Mouse (Mus musculus) mouse embryonic stem cell (cell line): ENCODE data around the gene Phldb2.

ENCODE experiments used
- in situ Hi-C, 2 experiments: fragments of 300-500 bp; cut with MboI; formaldehyde crosslinking; loops; 1 replicate in 1 of 2; 3 replicates in 1 of 2; pipeline ENCODE4 v1.14.3; 2019 to 2020; ENCODE audit warnings: low sequenced_read_pairs in 2 of 2, low pct_unique_long_range_greater_than_20kb in 1 of 2, mixed read lengths in 1 of 2; ENCODE audit not compliant: unreplicated experiment in 1 of 2

The Phldb2 gene

DNA sequence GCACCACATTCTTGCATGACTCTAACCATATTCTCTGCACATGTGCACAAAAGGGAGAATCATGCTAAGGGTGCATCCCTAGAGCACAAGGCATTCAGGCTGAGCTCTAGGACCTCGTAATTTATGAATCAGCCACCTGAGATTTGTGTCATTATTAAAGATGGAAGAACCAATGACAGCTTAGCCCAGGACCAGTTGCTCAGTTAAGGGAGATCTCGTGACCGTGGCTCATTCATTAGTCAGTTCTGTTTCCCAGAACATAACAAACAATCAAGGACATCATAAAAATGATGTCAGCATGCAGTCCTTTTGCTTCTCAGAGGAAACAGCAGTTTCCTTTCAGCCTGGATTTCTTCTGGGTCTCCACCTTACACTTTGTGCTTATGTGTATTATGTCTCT is 7.6 kb upstream of the Phldb2 start:
- in situ Hi-C loops, result loop anchor here in 1 of 2 experiments (25.0 kb wide), 2 partner anchors 199 to 274 kb away; partner anchors contain the start of gene Tmprss7

DNA sequence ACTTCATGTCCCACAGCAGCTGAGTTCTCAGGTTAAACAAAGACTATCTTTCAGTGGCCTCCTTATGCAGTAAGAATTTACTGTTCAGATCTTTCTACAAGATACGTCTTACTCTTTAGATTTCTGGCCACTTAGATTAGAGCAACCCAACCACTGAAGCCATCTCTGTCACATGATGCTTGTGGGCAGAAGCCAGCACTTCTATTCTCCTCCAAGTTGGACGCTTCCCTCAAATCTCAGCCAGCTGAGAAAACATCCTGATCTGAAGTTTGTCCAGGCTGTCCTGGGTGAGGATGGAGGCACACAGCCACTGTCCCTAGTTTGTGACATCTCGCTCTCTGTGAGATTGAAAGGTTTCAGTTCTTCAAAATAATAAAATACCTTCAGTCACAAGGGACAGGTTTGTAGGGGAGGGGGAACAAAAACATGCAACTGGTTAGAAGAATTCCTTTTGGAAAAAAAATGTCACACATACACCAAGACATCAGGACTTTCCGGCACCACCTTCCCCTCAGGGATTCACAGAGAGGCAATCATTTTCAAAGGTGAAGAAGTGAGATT is 3.1 kb upstream of the Phldb2 start:
- in situ Hi-C loops, result loop anchor here in 1 of 2 experiments (25.0 kb wide), 2 partner anchors 194 to 269 kb away; partner anchors contain the start of gene Tmprss7

- in situ Hi-C loops, result loop anchor here in 1 of 2 experiments (25.0 kb wide), 2 partner anchors 190 to 265 kb away; partner anchors contain the start of gene Tmprss7
These were observed 897 bp downstream of the Phldb2 start for GRCm38 (mm10) chr16:45952501-45952900.

DNA sequence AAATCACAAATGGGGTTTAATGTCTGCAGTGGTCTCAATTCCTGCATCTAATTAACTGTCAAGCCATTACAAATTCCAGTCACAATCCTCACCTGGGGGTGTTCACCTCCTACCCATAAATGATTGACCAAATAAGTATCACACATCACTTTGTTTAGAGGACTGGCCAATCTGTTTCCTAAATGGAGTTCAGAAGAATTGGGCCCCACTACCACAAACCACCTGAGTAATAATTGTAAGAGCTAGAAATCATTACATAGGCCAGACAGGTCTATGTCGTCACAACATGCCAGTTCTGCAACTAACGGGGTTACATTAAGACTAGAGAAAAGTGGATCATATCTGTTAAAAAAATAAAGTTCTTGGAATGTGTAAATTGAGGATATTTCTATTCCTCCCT is 1.4 kb downstream of the Phldb2 start:
- in situ Hi-C loops, result loop anchor here in 1 of 2 experiments (25.0 kb wide), 2 partner anchors 190 to 265 kb away; partner anchors contain the start of gene Tmprss7

DNA sequence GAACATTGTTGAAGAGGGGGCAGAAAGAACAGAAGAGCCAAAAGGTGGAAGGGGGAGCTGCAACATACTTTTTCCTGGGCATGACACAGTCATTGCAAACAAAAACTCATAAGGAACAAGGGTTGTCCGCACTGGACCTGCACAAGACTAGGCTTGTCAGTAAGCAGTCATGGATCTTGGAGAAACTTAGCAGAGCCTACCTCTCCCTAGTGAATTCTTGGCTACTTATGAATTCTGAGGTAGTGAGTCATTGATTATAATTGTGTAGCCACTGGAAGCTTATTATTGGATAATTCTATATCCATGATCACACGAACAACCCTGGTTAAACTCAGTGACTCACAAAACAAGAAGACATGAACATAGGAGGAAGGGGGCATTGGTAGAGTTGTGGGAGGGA is 7.1 kb downstream of the Phldb2 start:
- in situ Hi-C loops, result no loop called here

- in situ Hi-C loops, result no loop called here
These were observed 7.7 kb downstream of the Phldb2 start for GRCm38 (mm10) chr16:45945649-45946048.

- in situ Hi-C loops, result no loop called here
These were observed 8.2 kb downstream of the Phldb2 start for GRCm38 (mm10) chr16:45945174-45945631.

- in situ Hi-C loops, result no loop called here
These were observed 11.1 kb downstream of the Phldb2 start for GRCm38 (mm10) chr16:45942169-45942891.

GRCm38 (mm10) chr16:45940701-45941100 is 12.7 kb downstream of the Phldb2 start:
- in situ Hi-C loops, result no loop called here

DNA sequence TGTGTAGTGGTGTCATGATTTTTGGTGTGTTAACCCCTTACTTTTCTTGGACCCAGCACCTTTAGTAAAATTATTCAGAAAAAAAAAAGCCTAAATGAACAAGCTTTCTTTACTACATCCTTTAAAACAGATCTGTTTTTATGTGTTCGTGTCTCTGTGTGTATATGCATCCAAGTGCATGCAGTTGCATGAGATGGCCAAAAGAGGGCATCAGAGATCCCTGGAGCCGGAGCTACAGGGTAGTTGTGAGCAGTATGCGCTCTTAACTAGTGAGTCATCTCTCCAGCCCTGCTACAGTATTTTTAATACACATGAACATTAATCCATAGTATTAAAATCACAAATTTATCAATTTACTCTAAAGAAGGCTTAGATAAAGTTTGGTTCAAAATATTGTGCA is 14.0 kb downstream of the Phldb2 start:
- in situ Hi-C loops, result no loop called here

DNA sequence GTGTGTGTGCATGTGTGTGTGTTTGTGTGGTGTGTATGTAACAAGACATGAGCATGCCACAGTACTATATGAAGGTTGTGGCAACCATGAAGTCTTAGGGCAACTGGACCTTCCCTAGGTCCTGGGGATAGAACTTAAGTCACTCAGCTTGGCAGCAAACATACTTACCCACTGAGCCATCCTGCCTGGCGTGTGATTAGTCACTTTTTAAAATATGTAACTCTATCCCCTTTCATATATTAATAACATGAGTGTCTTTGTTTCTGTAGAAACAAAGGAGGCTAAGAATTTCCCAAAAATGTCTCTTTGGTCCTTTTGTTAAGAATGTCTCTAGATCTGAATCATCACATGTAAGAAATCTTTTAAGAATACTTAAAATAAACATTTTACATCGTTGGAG is 16.0 kb downstream of the Phldb2 start:
- in situ Hi-C loops, result no loop called here

DNA sequence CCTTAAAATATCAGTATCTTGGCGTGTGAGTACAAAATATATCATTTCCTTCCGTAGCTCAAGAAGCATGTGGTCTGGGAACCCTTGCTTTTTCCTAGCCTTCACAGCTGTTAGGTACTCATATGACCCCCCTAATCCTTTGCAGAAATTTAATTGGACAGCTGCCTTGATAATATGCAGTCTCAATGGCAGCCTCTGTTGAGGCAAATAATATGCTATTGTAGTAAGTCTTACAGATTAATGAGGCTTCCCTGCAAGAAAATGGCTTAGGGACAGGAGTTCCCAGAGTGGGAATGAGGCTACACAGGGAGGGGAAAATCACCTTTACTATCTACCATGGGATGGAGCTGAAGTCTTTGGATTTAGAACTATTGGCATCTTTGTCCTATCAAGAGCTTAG is 16.9 kb downstream of the Phldb2 start:
- in situ Hi-C loops, result no loop called here

DNA sequence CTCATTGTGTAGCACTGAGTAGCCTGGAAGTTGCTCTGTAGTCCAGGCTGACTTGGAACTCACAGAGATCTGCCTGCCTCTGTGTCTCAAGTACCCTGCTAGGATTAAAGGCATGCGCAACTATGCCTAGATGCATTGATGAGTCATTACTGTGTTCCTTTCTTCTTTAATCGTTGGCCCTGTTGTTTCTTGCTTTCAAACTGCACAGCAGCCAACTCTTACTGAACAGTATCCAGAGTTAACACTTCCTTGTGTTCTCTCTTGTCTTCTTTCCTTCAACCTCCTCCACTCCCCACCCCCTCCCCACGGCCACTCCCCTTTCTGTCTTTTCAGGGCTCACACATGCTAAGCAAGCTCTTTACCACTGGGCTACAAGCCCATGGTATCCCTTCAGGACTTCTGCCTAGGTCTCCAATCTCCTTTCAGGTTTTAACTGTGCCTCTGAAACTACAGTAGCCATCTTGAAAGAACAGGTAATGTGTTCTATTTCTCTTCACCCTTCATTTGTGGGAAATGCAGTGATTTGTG is 17.4 kb downstream of the Phldb2 start:
- in situ Hi-C loops, result no loop called here

DNA sequence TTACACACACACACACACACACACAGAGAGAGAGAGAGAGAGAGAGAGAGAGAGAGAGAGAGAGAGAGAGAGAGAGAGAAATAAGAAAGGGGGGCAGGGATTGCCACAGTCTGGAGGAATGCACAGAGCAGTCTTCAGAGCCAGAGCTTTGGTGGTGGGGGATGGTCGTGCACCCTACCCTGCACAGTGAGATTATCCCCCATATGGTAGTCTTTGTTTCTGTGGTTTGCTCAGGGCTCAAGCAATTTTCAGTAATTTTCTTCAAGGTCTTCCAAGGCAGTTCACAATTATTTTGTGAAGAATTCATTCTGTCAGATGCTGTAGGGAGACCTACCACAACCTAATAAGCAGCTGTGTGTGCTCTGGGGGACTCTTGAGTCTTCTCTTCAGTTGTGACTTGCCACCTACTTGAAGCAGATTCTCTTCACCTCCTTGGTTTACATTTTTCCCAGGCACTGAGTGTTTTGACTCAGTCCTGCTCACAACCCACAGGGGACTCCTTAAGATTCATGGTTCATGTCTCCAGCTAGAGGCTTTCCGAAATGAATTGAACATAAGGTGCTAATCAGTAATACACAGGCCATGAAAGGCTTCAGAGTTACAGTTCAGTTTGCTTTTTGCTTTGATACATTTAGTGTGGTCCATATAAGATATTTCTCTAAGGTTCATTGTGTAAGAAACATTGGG is 18.5 kb downstream of the Phldb2 start:
- in situ Hi-C loops, result no loop called here

DNA sequence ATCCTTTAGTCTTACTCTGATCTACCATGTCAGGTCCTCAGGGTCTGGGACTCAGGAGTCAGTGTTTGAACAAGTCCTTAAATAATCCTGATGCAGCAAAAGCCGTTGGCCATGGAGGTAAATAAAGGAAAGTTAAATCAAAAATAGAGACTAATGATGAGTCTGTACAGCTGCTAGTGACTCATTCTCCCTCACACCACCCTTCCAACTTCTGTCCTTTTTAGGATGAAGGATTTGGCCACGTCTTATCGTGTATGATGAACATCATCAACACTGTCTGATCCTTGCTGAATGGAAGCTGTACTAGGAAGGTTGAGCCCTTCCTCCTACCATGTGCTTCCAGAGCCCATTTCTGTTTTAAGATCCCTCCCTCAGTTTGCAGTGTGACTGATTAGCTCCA is 23.1 kb downstream of the Phldb2 start:
- in situ Hi-C loops, result no loop called here

- in situ Hi-C loops, result no loop called here
These were observed 25.3 kb downstream of the Phldb2 start for GRCm38 (mm10) chr16:45928090-45928489.

DNA sequence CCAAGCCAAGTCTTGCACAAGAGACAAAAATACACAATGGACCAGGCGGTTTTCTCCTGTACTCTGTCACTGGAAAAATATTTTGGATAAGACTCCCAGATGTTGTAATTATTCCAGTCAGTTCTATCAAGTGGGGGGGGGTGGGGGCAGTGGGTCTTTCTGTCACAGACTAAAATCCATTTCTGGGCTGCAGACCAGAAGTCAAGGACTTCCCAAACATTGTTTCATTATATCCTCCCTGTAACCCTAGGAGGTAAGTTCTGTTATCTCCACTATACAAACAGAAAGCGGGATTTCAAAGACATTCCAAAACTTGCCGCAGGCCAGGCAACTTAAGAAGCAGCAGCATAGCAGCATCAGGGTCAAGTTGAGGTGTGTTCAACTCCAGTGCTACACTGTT is 25.8 kb downstream of the Phldb2 start:
- in situ Hi-C loops, result no loop called here

DNA sequence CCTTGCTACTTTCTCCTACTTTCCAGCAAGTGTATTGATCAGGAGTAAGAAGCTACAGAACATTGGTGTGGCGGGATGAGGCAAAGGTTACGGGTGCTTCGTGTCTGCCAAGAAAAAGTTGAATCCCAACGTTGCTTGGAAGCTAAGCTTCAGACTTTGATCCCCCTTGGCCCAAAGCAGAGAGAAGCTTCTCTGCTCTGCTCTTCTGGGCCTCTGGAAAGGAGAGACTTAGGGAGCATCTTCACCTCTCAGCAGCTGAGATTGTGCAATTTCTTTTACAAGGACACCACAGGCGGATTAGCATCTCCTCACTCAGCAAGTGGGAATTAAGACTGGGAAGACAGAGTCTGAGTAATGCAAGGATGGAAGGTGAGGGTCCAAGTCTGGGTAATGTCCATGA is 26.5 kb downstream of the Phldb2 start:
- in situ Hi-C loops, result no loop called here

DNA sequence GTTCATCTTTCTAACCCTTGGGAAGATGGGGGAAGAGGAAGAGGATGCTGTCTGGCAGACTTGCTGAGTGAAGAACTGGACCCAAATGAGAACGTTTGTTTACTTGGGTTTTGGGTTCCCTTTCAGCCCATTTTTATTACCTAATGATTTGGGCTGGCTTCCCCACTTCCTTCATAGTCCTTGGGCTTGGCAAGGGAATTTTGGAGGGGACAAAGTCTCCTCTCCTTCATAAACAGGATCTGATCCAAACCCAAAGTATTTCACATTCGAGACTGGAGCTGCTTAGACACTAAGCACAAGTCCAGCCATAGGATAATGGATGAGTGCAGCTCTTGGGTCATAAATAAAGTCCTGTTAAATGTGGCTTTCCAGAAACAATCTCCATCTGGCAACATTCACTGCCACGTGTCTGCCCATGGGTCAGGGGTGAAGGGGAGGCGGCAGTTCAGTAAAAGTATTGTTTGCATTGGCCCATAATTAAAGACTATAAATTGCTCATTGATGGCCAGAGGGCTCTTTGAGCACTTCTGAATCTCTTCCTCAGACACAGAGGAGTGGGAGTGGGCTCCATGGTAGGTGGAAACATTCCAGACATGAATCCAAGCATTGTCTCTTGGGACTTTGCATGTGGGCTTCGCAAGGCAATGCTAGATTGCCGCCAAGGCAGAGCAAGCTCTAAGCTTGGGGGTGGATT is 29.5 kb downstream of the Phldb2 start:
- in situ Hi-C loops, result no loop called here
